Mouse (Mus musculus) heart, embryonic 13.5 days (tissue): ENCODE data around the gene Eme2. TPM values are rescaled to one million over a fixed set of nuclear protein-coding genes. Genes with fewer than 3 reads are reported as not detected.

ENCODE experiments used
- ATAC-seq: fragments of 200-750 bp; cut with Nextera tagmentation; 2 replicates; pipeline ENCODE4 v1.8.0; 2017; ENCODE audit warnings: moderate TSS enrichment; ENCODE audit not compliant: insufficient number of reproducible peaks, low FRiP score, low TSS enrichment; ENCODE audit errors: extremely low read depth
- H3K27ac ChIP-seq: fragments of 300-500 bp; sonication (generic); replicated peaks from 2 replicates; pipeline ENCODE4 v1.5.1; 2015; ENCODE audit warnings: moderate library complexity, mild to moderate bottlenecking, inconsistent platforms
- H3K27me3 ChIP-seq: fragments of 300-500 bp; sonication (generic); replicated peaks from 2 replicates; pipeline ENCODE4 v1.6.1; 2015; ENCODE audit warnings: mild to moderate bottlenecking, inconsistent platforms
- H3K36me3 ChIP-seq: fragments of 300-500 bp; sonication (generic); 2 replicates; pipeline ENCODE4 v1.6.1; 2015; ENCODE audit warnings: mild to moderate bottlenecking, inconsistent platforms
- H3K4me1 ChIP-seq: fragments of 300-500 bp; sonication (generic); 2 replicates; pipeline ENCODE4 v1.6.1; 2015; ENCODE audit warnings: inconsistent platforms
- H3K4me2 ChIP-seq: fragments of 300-500 bp; sonication (generic); 2 replicates; pipeline ENCODE4 v1.6.1; 2015; ENCODE audit warnings: inconsistent platforms, mild to moderate bottlenecking, moderate library complexity
- H3K4me3 ChIP-seq: fragments of 300-500 bp; sonication (generic); 2 replicates; pipeline ENCODE4 v1.5.1; 2015; ENCODE audit warnings: moderate library complexity, mild to moderate bottlenecking, inconsistent platforms
- H3K9ac ChIP-seq: fragments of 300-500 bp; sonication (generic); 2 replicates; pipeline ENCODE4 v1.6.1; 2015; ENCODE audit warnings: inconsistent platforms, mild to moderate bottlenecking, moderate library complexity
- H3K9me3 ChIP-seq: fragments of 300-500 bp; sonication (generic); 2 replicates; pipeline ENCODE4 v1.6.1; 2016; ENCODE audit warnings: inconsistent platforms
- WGBS: fragments of 180-500 bp; shearing (Covaris S2); methylation state at CpG from one replicate; pipeline ENCODE4 v1.1.7; 2015; ENCODE audit warnings: mixed read lengths; 5-methylcytosine and 5-hydroxymethylcytosine counted together
- polyA plus RNA-seq: library from polyadenylated mRNA; unstranded; fragments of >200 nt; fragmentation: Nextera tagmentation; extraction: Ambion mirVana; gene quantifications from 2 replicates; pipeline ENCODE4 v1.2.1, GENCODE M21; 2015

Eme2 gene
- polyA plus RNA-seq, 1 experiment from 2014 or later, result 22.5 TPM

DNA sequence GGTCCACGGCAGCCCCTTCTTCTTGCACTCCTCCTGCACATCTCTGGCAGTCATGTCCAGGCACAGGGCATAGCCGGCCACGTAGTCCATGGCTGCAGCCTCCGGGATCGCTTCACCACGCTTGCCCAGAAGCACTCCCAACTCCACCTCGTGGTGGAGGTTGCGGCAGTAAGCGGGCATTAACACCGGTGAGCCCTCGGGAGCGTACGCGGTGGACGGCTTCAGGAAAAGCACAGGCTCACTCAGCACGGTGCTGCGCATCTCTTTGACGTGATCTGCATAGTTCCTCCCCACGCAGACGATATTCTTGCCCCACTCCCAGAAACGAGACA is 45.2 kb downstream of the Eme2 start:
- Histone ChIP-seq H3K9ac (peak overlapping the region; percentile 95), H3K4me2 (peak overlapping the region; percentile 88), H3K27ac (peak overlapping the region; percentile 98), H3K9me3 (no peaks in the 10 kb centered on the region), H3K27me3 (peaks cover 18% of the 10 kb centered on the region), H3K4me3 (peak overlapping the region; percentile 85), H3K36me3 (peaks cover 19% of the 10 kb centered on the region), H3K4me1 (peaks cover 33% of the 10 kb centered on the region)
- WGBS, result under 1% methylated on average over 21 of the region's 21 CpGs
- peak; percentile 39 for ATAC-seq

DNA sequence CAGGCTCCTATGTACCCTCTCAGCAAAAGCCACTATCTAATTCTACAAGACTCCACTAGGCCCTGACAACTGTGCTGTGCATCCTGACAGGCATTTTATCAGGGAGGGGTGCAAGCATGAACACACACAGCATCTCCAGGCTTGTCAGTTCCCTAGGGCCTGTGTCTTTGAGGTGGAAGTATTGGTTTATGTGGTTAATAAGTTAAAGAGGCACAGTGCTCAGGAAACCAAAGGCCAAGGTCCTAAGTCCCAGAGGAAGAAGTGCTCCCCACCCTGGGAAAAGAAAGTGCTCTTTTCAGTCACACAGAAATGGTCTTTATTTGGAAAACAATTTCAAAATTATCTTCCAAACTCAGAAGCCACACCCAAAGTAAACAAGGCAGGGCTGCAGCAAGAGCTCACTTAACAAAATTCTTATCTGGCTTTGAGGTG is 46.3 kb downstream of the Eme2 start:
- Histone ChIP-seq H3K27ac (peak overlapping the region; percentile 98), H3K27me3 (peaks cover 26% of the 10 kb centered on the region), H3K4me3 (peak overlapping the region; percentile 85), H3K9me3 (no peaks in the 10 kb centered on the region), H3K4me1 (peaks cover 38% of the 10 kb centered on the region), H3K36me3 (peaks cover 9% of the 10 kb centered on the region), H3K4me2 (peak overlapping the region; percentile 88), H3K9ac (peak overlapping the region; percentile 95)
- no peak for ATAC-seq

DNA sequence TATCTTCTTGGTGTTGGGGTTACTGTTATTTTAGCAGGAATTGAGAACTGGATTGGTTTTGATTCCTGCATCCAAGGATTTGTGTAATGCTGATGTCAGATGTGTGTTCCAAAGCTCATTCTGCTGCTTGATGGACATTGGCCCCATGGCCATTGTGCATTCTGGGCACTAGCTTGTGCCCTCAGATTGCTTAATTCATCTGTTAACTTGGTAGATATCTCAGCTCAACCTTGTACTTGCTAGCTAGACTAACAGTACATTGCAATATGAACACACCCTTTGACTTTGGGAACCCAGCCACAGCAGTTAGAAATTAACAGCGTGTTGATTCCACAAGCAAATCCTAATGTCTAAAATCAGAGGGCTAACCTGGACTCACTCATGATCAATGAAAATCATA is 47.5 kb downstream of the Eme2 start:
- H3K9me3 ChIP-seq, result no peaks in the 10 kb centered on the region
- H3K36me3 ChIP-seq, result no peaks in the 10 kb centered on the region
- H3K9ac ChIP-seq, result no peak overlapping the region
- peak overlapping the region; percentile 34 for H3K4me2 ChIP-seq
- H3K27me3 ChIP-seq, result peaks cover 37% of the 10 kb centered on the region
- WGBS, result 94% methylated on average over 1 of the region's 1 CpGs
- H3K4me1 ChIP-seq, result peaks cover 38% of the 10 kb centered on the region
- H3K27ac ChIP-seq, result no peak overlapping the region
- no peak overlapping the region; the same call in 1 of the 2 replicates for H3K4me3 ChIP-seq
- no peak for ATAC-seq

DNA sequence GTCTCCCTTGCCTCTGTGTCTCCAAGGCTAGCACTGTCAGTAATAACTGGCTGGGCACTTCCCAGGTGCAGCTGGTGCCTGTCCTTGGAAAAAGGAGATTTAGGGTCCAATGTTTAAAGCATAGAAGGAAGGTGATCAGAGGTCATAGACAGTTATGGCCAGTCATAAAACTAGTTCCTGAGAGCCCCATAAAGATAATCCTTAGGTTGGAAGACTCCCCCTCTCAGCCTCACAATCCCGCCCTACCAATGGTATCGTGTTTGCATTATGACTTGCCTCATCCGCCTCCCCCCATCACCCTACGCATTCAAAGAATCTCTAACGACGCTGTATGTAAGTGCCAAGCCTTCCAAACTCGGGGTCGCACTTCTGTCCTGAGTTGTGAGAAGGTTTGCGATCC is 50.4 kb downstream of the Eme2 start:
- 38% methylated on average over 9 of the region's 9 CpGs for WGBS
- H3K4me2 ChIP-seq, result peak overlapping the region; percentile 52
- H3K9ac ChIP-seq, result peak overlapping the region; percentile 54; the same call in 1 of the 2 replicates
- H3K27me3 ChIP-seq, result peaks cover 45% of the 10 kb centered on the region
- no peak for ATAC-seq
- peak overlapping the region; percentile 39 for H3K27ac ChIP-seq
- H3K4me3 ChIP-seq, result no peak overlapping the region
- no peaks in the 10 kb centered on the region for H3K36me3 ChIP-seq
- H3K4me1 ChIP-seq, result peaks cover 27% of the 10 kb centered on the region
- no peaks in the 10 kb centered on the region for H3K9me3 ChIP-seq

DNA sequence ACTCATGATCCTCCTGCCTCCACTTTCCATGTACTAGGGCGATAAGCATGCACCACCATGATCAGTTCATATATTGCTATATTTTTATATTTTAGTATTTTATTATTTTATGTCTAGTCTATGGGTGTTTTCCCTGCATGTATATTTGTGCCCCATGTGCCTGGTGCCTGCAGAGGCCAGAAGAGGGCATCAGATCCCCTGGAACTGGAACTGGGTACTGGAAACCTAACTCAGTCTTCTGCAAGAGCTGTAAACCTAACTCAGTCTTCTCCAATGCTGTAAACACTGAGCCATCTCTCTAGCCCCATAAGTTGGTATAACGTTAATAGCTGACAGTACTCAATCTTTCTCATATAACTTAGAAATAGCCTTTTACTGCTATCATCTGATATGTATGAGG is 52.3 kb downstream of the Eme2 start:
- H3K9ac ChIP-seq, result no peak overlapping the region
- peaks cover 15% of the 10 kb centered on the region for H3K4me1 ChIP-seq
- H3K27ac ChIP-seq, result no peak overlapping the region
- peaks cover 51% of the 10 kb centered on the region for H3K27me3 ChIP-seq
- H3K4me2 ChIP-seq, result no peak overlapping the region
- 41% methylated on average over 2 of the region's 2 CpGs for whole genome bisulfite sequencing
- no peaks in the 10 kb centered on the region for H3K36me3 ChIP-seq
- H3K9me3 ChIP-seq, result no peaks in the 10 kb centered on the region
- no peak overlapping the region for H3K4me3 ChIP-seq
- no peak for ATAC-seq

DNA sequence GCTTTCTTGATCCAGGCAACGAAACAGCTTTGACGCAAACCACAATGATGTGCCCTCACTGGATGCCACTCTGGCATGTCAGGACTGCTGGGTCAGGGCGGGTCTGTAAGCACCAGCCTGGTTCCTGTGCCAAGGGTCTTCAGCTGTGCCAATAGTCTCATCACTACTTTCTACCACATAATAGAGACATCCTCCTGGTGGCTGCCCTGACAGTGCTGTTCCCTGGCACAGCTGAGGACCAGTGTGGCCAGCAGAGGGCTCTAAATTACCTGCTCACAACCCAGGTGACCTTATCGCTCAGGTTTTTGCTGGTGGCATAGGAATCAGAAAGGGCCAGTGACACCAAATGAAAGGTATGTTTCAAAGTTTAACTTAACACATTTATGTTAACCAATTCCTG is 53.8 kb downstream of the Eme2 start:
- no peaks in the 10 kb centered on the region for H3K9me3 ChIP-seq
- peaks cover 11% of the 10 kb centered on the region for H3K4me1 ChIP-seq
- H3K36me3 ChIP-seq, result no peaks in the 10 kb centered on the region
- H3K4me2 ChIP-seq, result no peak overlapping the region
- H3K27ac ChIP-seq, result no peak overlapping the region
- 55% methylated on average over 4 of the region's 4 CpGs for WGBS
- no peak overlapping the region for H3K9ac ChIP-seq
- ATAC-seq, result no peak
- no peak overlapping the region for H3K4me3 ChIP-seq
- H3K27me3 ChIP-seq, result peaks cover 62% of the 10 kb centered on the region

DNA sequence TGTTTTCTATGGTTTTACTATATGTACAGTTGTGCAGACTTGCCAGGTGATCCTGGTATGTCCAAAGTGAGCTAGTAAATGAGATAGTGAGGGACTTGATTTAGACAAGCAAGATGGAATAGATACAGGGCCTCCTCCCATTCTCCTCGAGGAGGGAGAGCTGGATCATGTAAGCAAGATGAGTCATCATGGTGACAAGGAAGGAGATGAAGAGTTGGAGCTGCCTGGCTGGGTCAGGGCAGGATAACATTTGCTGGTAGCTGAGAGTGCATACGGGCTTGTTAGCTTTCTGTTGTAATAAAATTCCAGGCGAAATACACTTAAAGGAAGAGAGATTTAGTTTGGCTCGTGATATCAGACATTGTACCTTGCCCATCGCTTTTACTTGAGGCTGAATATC is 54.5 kb downstream of the Eme2 start:
- Histone ChIP-seq H3K36me3 (no peaks in the 10 kb centered on the region), H3K4me2 (no peak overlapping the region), H3K4me3 (no peak overlapping the region), H3K27ac (no peak overlapping the region), H3K9ac (no peak overlapping the region), H3K27me3 (peaks cover 64% of the 10 kb centered on the region), H3K9me3 (no peaks in the 10 kb centered on the region), H3K4me1 (peaks cover 10% of the 10 kb centered on the region)
- WGBS, result 43% methylated on average over 5 of the region's 5 CpGs
- no peak for ATAC-seq

DNA sequence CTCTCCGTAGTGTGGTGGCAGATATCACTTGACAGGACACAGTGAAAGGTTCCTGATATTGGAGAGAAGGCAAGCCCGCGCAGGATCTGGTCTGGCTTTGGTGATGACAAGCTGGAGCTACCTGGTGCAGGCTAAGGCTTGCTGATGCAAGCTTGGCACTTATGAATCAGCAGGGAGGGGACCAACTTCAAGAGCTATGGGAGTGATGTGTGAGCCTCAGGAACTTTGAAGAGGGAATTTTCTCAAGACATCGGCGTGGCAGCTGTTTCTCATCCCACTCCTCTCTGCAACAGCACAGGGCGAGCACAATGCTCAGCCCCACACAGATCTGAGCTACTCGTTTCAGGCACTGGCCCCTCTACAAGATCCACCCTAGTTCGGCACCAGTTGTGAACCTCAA is 55.0 kb downstream of the Eme2 start, which contains the start of gene Hagh:
Hagh (plus strand) TSS at position 302 of the 400 bp plus-strand sequence.
- Histone ChIP-seq H3K4me3 (no peak within 1 kb of the TSS), H3K9ac (no peak within 1 kb of the TSS), H3K4me1 (peaks cover 6% of the 10 kb centered on the region), H3K27ac (no peak within 1 kb of the TSS), H3K9me3 (no peaks in the 10 kb centered on the region), H3K4me2 (no peak within 1 kb of the TSS), H3K36me3 (no peaks in the 10 kb centered on the region), H3K27me3 (peaks cover 62% of the 10 kb centered on the region)
- WGBS, result 57% methylated on average over 8 of the region's 8 CpGs
- ATAC-seq, result no peak

Other genes starting within 250 kb of the Eme2 start
- 46.8 and 51.1 TPM in 2 replicates for gene Slc9a3r2, start 244.8 kb downstream of the Eme2 start, polyA plus RNA-seq
- gene Npw, start 236.6 kb downstream of the Eme2 start, polyA plus RNA-seq, result not detected in 2 replicates
- gene Zfp598, start 225.4 kb downstream of the Eme2 start, polyA plus RNA-seq, result 15.1 and 15.8 TPM in 2 replicates
- gene Syngr3, start 205.1 kb downstream of the Eme2 start, polyA plus RNA-seq, result 0.59 and 0.83 TPM in 2 replicates
- gene Gfer, start 198.9 kb downstream of the Eme2 start, polyA plus RNA-seq, result 31.4 and 31.9 TPM in 2 replicates
- 1.1 TPM in 2 replicates for gene Noxo1, start 198.9 kb downstream of the Eme2 start, polyA plus RNA-seq
- gene Tbl3, start 187.4 kb downstream of the Eme2 start, polyA plus RNA-seq, result 45.7 and 47.4 TPM in 2 replicates
- not detected in 2 replicates for gene Rnf151, start 177.0 kb downstream of the Eme2 start, polyA plus RNA-seq
- gene Rps2, start 177.0 kb downstream of the Eme2 start, polyA plus RNA-seq, result 903 and 1,010 TPM in 2 replicates
- 344 and 399 TPM in 2 replicates for gene Ndufb10, start 170.6 kb downstream of the Eme2 start, polyA plus RNA-seq
- 0.68 and 1.1 TPM in 2 replicates for gene Rpl3l, start 167.3 kb downstream of the Eme2 start, polyA plus RNA-seq
- gene Msrb1, start 158.4 kb downstream of the Eme2 start, polyA plus RNA-seq, result 18.0 and 20.4 TPM in 2 replicates
- 0.24 and 0.59 TPM in 2 replicates for gene Hs3st6, start 142.1 kb downstream of the Eme2 start, polyA plus RNA-seq
- not detected in 2 replicates for gene Meiob, start 90.8 kb downstream of the Eme2 start, polyA plus RNA-seq
- 47.3 and 54.5 TPM in 2 replicates for gene Hagh, start 54.9 kb downstream of the Eme2 start, polyA plus RNA-seq
- 36.9 and 39.7 TPM in 2 replicates for gene Fahd1, start 44.7 kb downstream of the Eme2 start, polyA plus RNA-seq
- 0.11 and 0.50 TPM in 2 replicates for gene Igfals, start 29.1 kb downstream of the Eme2 start, polyA plus RNA-seq
- 36.1 and 41.4 TPM in 2 replicates for gene Nubp2, start 8.7 kb downstream of the Eme2 start, polyA plus RNA-seq
- gene Spsb3, start 8.4 kb downstream of the Eme2 start, polyA plus RNA-seq, result 27.8 and 29.9 TPM in 2 replicates
- 79.2 and 81.5 TPM in 2 replicates for gene Mrps34, start within 50 bp of the Eme2 start, polyA plus RNA-seq
- 32.0 and 41.0 TPM in 2 replicates for gene Nme3, start 1.4 kb upstream of the Eme2 start, polyA plus RNA-seq
- 24.1 and 25.2 TPM in 2 replicates for gene Mapk8ip3, start 41.9 kb upstream of the Eme2 start, polyA plus RNA-seq
- gene Jpt2, start 65.6 kb upstream of the Eme2 start, polyA plus RNA-seq, result 122 and 123 TPM in 2 replicates
- 4.0 and 4.4 TPM in 2 replicates for gene Cramp1l, start 120.7 kb upstream of the Eme2 start, polyA plus RNA-seq
- 11.7 and 13.4 TPM in 2 replicates for gene Ift140, start 121.0 kb upstream of the Eme2 start, polyA plus RNA-seq
- 18.0 and 19.4 TPM in 2 replicates for gene Tmem204, start 188.5 kb upstream of the Eme2 start, polyA plus RNA-seq
- gene Telo2, start 220.9 kb upstream of the Eme2 start, polyA plus RNA-seq, result 25.1 and 29.0 TPM in 2 replicates
- 0.11 and 0.15 TPM in 2 replicates for gene Ptx4, start 225.7 kb upstream of the Eme2 start, polyA plus RNA-seq
- 15.7 and 17.9 TPM in 2 replicates for gene Clcn7, start 238.3 kb upstream of the Eme2 start, polyA plus RNA-seq